In genomic region chr9:107650708-107651481, GRCm38 (mm10) we compare ENCODE assay signal across 10 mouse cellular contexts. TPM values are rescaled to one million over a fixed set of nuclear protein-coding genes. Genes with fewer than 3 reads are reported as not detected.
DNase-seq lines count a peak whose midpoint lies in the region; ATAC-seq and TF ChIP-seq lines count a peak whose summit lies in the region.
"Had no signal": no experiment of that assay in that cellular context is flagged by ENCODE, and none has a peak within 500 bp of the region (broad histone marks: within the 10 kb centered on the region; RNA-seq: fewer than 3 reads in every experiment).

No protein-coding gene starts in this region.

- TF ChIP-seq EP300 in liver, postnatal 0 days (IDR thresholded peaks at IDR 0.05; ENCODE audit: low read depth), result no peak

- peaks cover 16% of the 10 kb centered on the region; the same call in 1 of the 2 replicates for H3K36me3 ChIP-seq in liver, postnatal 0 days (replicated peaks; ENCODE audit: insufficient read depth, low read length)
- no peaks in the 10 kb centered on the region for H3K36me3 ChIP-seq in liver, embryonic 12.5 days
- 0 out of 2 replicates have a peak, but pooled peaks cover 5% of the 10 kb centered on the region for H3K36me3 ChIP-seq in forebrain, embryonic 10.5 days (replicated peaks)
- no peaks in the 10 kb centered on the region for H3K36me3 ChIP-seq in hindbrain, embryonic 14.5 days (replicated peaks; ENCODE audit: control insufficient read depth, insufficient read depth)
- H3K36me3 ChIP-seq in neural tube, embryonic 12.5 days, result no peaks in the 10 kb centered on the region
- H3K36me3 ChIP-seq in intestine, embryonic 15.5 days, result no peaks in the 10 kb centered on the region
- no peaks in the 10 kb centered on the region for H3K36me3 ChIP-seq in kidney, embryonic 16.5 days (ENCODE audit: insufficient read depth, low read length)

- H3K27me3 ChIP-seq in liver, postnatal 0 days (ENCODE audit: insufficient read depth, low read length), result no peaks in the 10 kb centered on the region
- peaks cover 27% of the 10 kb centered on the region for H3K27me3 ChIP-seq in liver, embryonic 12.5 days (replicated peaks)
- no peaks in the 10 kb centered on the region for H3K27me3 ChIP-seq in forebrain, embryonic 10.5 days (ENCODE audit: poor library complexity, severe bottlenecking)
- H3K27me3 ChIP-seq in hindbrain, embryonic 14.5 days (ENCODE audit: control insufficient read depth, insufficient read depth, low read length), result no peaks in the 10 kb centered on the region
- H3K27me3 ChIP-seq in neural tube, embryonic 12.5 days (replicated peaks), result no peaks in the 10 kb centered on the region
- H3K27me3 ChIP-seq in intestine, embryonic 15.5 days (replicated peaks), result no peaks in the 10 kb centered on the region
- H3K27me3 ChIP-seq in kidney, embryonic 16.5 days (ENCODE audit: insufficient read depth, low read length), result no peaks in the 10 kb centered on the region

- peak overlapping the region; percentile 16; the same call in 1 of the 2 replicates for H3K27ac ChIP-seq in liver, postnatal 0 days (ENCODE audit: low read depth)
- H3K27ac ChIP-seq in liver, embryonic 12.5 days, result no peak overlapping the region
- H3K27ac ChIP-seq in forebrain, embryonic 10.5 days, result peak overlapping the region; percentile 6; the same call in 1 of the 2 replicates
- H3K27ac ChIP-seq in hindbrain, embryonic 14.5 days, result peak overlapping the region; percentile 75
- no peak overlapping the region for H3K27ac ChIP-seq in neural tube, embryonic 12.5 days
- H3K27ac ChIP-seq in intestine, embryonic 15.5 days, result no peak overlapping the region
- H3K27ac ChIP-seq in kidney, embryonic 16.5 days (ENCODE audit: low read length), result no peak overlapping the region

- DNase-seq in liver, postnatal 0 days, result no peak
- no peak for DNase-seq in forebrain, embryonic 10.5 days (ENCODE audit: extremely low spot score, low spot score)
- DNase-seq in hindbrain, embryonic 14.5 days (ENCODE audit: low spot score), result peak; percentile 43
- DNase-seq: gastrocnemius, postnatal 36 days; lung, postnatal 10 days; thymus, postnatal 4 days had no signal

- H3K9me3 ChIP-seq in liver, postnatal 0 days (ENCODE audit: low read length), result no peaks in the 10 kb centered on the region
- no peaks in the 10 kb centered on the region for H3K9me3 ChIP-seq in liver, embryonic 12.5 days (replicated peaks)
- no peaks in the 10 kb centered on the region for H3K9me3 ChIP-seq in forebrain, embryonic 10.5 days
- no peaks in the 10 kb centered on the region for H3K9me3 ChIP-seq in hindbrain, embryonic 14.5 days (ENCODE audit: control insufficient read depth, low read length)
- H3K9me3 ChIP-seq in neural tube, embryonic 12.5 days, result no peaks in the 10 kb centered on the region
- H3K9me3 ChIP-seq in intestine, embryonic 15.5 days, result no peaks in the 10 kb centered on the region
- H3K9me3 ChIP-seq in kidney, embryonic 16.5 days (ENCODE audit: low read length), result no peaks in the 10 kb centered on the region

- ATAC-seq in liver, postnatal 0 days, result no peak
- ATAC-seq in liver, embryonic 12.5 days, result no peak
- peak; percentile 80 for ATAC-seq in hindbrain, embryonic 14.5 days (ENCODE audit: low FRiP score)
- ATAC-seq in neural tube, embryonic 12.5 days (ENCODE audit: low FRiP score, low read depth), result peak; percentile 63
- no peak for ATAC-seq in intestine, embryonic 15.5 days
- ATAC-seq in kidney, embryonic 16.5 days (ENCODE audit: low FRiP score, low TSS enrichment), result no peak

- H3K4me1 ChIP-seq in liver, postnatal 0 days (ENCODE audit: insufficient read depth), result no peaks in the 10 kb centered on the region
- 0 out of 2 replicates have a peak, but pooled peaks cover under 1% of the 10 kb centered on the region for H3K4me1 ChIP-seq in liver, embryonic 12.5 days
- H3K4me1 ChIP-seq in forebrain, embryonic 10.5 days, result peaks cover 33% of the 10 kb centered on the region
- H3K4me1 ChIP-seq in hindbrain, embryonic 14.5 days (replicated peaks; ENCODE audit: control insufficient read depth, insufficient read depth, low read length), result 0 out of 2 replicates have a peak, but pooled peaks cover 8% of the 10 kb centered on the region
- peaks cover 15% of the 10 kb centered on the region for H3K4me1 ChIP-seq in neural tube, embryonic 12.5 days
- peaks cover 4% of the 10 kb centered on the region for H3K4me1 ChIP-seq in intestine, embryonic 15.5 days (replicated peaks)
- H3K4me1 ChIP-seq in kidney, embryonic 16.5 days (ENCODE audit: insufficient read depth, low read length), result peaks cover 6% of the 10 kb centered on the region; the same call in 1 of the 2 replicates

- TF ChIP-seq CTCF in liver, postnatal 0 days (IDR thresholded peaks at IDR 0.05; ENCODE audit: low read depth), result no peak

- no peak overlapping the region for H3K9ac ChIP-seq in liver, postnatal 0 days (replicated peaks)
- no peak overlapping the region for H3K9ac ChIP-seq in liver, embryonic 12.5 days
- H3K9ac ChIP-seq in hindbrain, embryonic 14.5 days, result no peak overlapping the region
- H3K9ac ChIP-seq in neural tube, embryonic 12.5 days, result no peak overlapping the region
- H3K9ac ChIP-seq in intestine, embryonic 15.5 days, result no peak overlapping the region
- H3K9ac ChIP-seq in kidney, embryonic 16.5 days (replicated peaks; ENCODE audit: low read length), result no peak overlapping the region

- no peak overlapping the region for H3K4me2 ChIP-seq in liver, postnatal 0 days (ENCODE audit: low read depth, low read length)
- no peak overlapping the region for H3K4me2 ChIP-seq in liver, embryonic 12.5 days
- H3K4me2 ChIP-seq in hindbrain, embryonic 14.5 days (replicated peaks), result no peak overlapping the region
- no peak overlapping the region for H3K4me2 ChIP-seq in neural tube, embryonic 12.5 days (replicated peaks)
- H3K4me2 ChIP-seq in intestine, embryonic 15.5 days (replicated peaks), result no peak overlapping the region
- H3K4me2 ChIP-seq in kidney, embryonic 16.5 days (replicated peaks; ENCODE audit: low read depth, low read length), result no peak overlapping the region

- H3K4me3 ChIP-seq in liver, postnatal 0 days (ENCODE audit: low read depth, low read length), result no peak overlapping the region
- no peak overlapping the region for H3K4me3 ChIP-seq in liver, embryonic 12.5 days
- H3K4me3 ChIP-seq in forebrain, embryonic 10.5 days, result no peak overlapping the region
- H3K4me3 ChIP-seq in hindbrain, embryonic 14.5 days (replicated peaks; ENCODE audit: low read length), result no peak overlapping the region
- H3K4me3 ChIP-seq in neural tube, embryonic 12.5 days, result no peak overlapping the region
- H3K4me3 ChIP-seq in intestine, embryonic 15.5 days (replicated peaks), result no peak overlapping the region
- no peak overlapping the region for H3K4me3 ChIP-seq in kidney, embryonic 16.5 days (ENCODE audit: low read length)

- 58% methylated on average over 12 of the region's 12 CpGs for WGBS in liver, postnatal 0 days (ENCODE audit: insufficient replicate concordance)
- WGBS in liver, embryonic 12.5 days (ENCODE audit: insufficient replicate concordance), result 56% methylated on average over 12 of the region's 12 CpGs
- WGBS in forebrain, embryonic 10.5 days, result 58% methylated on average over 12 of the region's 12 CpGs
- WGBS in hindbrain, embryonic 14.5 days, result 29% methylated on average over 12 of the region's 12 CpGs
- 40% methylated on average over 12 of the region's 12 CpGs for WGBS in neural tube, embryonic 12.5 days
- WGBS in intestine, embryonic 15.5 days, result 28% methylated on average over 12 of the region's 12 CpGs
- WGBS in kidney, embryonic 16.5 days, result 38% methylated on average over 12 of the region's 12 CpGs

RNA-seq across cellular contexts. Expression of gene Gnai2, which starts 15.7 kb away (rescaled TPM):
- 146 and 159 TPM in 2 replicates for polyA plus RNA-seq in liver, postnatal 0 days (2015; fragmentation: Nextera tagmentation; extraction: Ambion mirVana)
- polyA plus RNA-seq in liver, embryonic 12.5 days (2016; fragmentation: Nextera tagmentation; extraction: Ambion mirVana), result 206 and 210 TPM in 2 replicates
- 526 and 533 TPM in 2 replicates for polyA plus RNA-seq in forebrain, embryonic 10.5 days (2016; fragmentation: Nextera tagmentation; extraction: Ambion mirVana)
- polyA plus RNA-seq in hindbrain, embryonic 14.5 days (2014; fragmentation: Nextera tagmentation; extraction: Ambion mirVana), result 282 and 291 TPM in 2 replicates
- 465 and 488 TPM in 2 replicates for polyA plus RNA-seq in neural tube, embryonic 12.5 days (2016; fragmentation: Nextera tagmentation; extraction: Ambion mirVana)
- 334 and 335 TPM in 2 replicates for polyA plus RNA-seq in intestine, embryonic 15.5 days (2015; fragmentation: Nextera tagmentation; extraction: Ambion mirVana)
- 447 and 455 TPM in 2 replicates for polyA plus RNA-seq in kidney, embryonic 16.5 days (2015; fragmentation: Nextera tagmentation; extraction: Ambion mirVana)

RNA-seq across cellular contexts. Expression of gene Slc38a3, which starts 18.4 kb away (rescaled TPM):
- 147 and 174 TPM in 2 replicates for polyA plus RNA-seq in liver, postnatal 0 days (2015; fragmentation: Nextera tagmentation; extraction: Ambion mirVana)
- 2.8 and 3.3 TPM in 2 replicates for polyA plus RNA-seq in liver, embryonic 12.5 days (2016; fragmentation: Nextera tagmentation; extraction: Ambion mirVana)
- 8.8 and 9.0 TPM in 2 replicates for polyA plus RNA-seq in forebrain, embryonic 10.5 days (2016; fragmentation: Nextera tagmentation; extraction: Ambion mirVana)
- 48.3 and 48.5 TPM in 2 replicates for polyA plus RNA-seq in hindbrain, embryonic 14.5 days (2014; fragmentation: Nextera tagmentation; extraction: Ambion mirVana)
- 12.8 and 14.1 TPM in 2 replicates for polyA plus RNA-seq in neural tube, embryonic 12.5 days (2016; fragmentation: Nextera tagmentation; extraction: Ambion mirVana)
- 8.4 and 16.0 TPM in 2 replicates for polyA plus RNA-seq in intestine, embryonic 15.5 days (2015; fragmentation: Nextera tagmentation; extraction: Ambion mirVana)
- polyA plus RNA-seq in kidney, embryonic 16.5 days (2015; fragmentation: Nextera tagmentation; extraction: Ambion mirVana), result 12.4 and 12.9 TPM in 2 replicates

RNA-seq across cellular contexts. Expression of gene Gnat1, which starts 28.6 kb away (rescaled TPM):
- polyA plus RNA-seq in liver, postnatal 0 days (2015; fragmentation: Nextera tagmentation; extraction: Ambion mirVana), result 5.8 and 6.2 TPM in 2 replicates
- polyA plus RNA-seq in liver, embryonic 12.5 days (2016; fragmentation: Nextera tagmentation; extraction: Ambion mirVana), result 1.9 and 2.4 TPM in 2 replicates
- 3.9 and 4.1 TPM in 2 replicates for polyA plus RNA-seq in forebrain, embryonic 10.5 days (2016; fragmentation: Nextera tagmentation; extraction: Ambion mirVana)
- polyA plus RNA-seq in hindbrain, embryonic 14.5 days (2014; fragmentation: Nextera tagmentation; extraction: Ambion mirVana), result 1.3 TPM in 2 replicates
- polyA plus RNA-seq in neural tube, embryonic 12.5 days (2016; fragmentation: Nextera tagmentation; extraction: Ambion mirVana), result 1.3 and 2.3 TPM in 2 replicates
- polyA plus RNA-seq in intestine, embryonic 15.5 days (2015; fragmentation: Nextera tagmentation; extraction: Ambion mirVana), result 0.82 and 1.9 TPM in 2 replicates
- 2.8 and 3.0 TPM in 2 replicates for polyA plus RNA-seq in kidney, embryonic 16.5 days (2015; fragmentation: Nextera tagmentation; extraction: Ambion mirVana)

RNA-seq across cellular contexts. Expression of gene Sema3b, which starts 41.9 kb away (rescaled TPM):
- polyA plus RNA-seq in liver, postnatal 0 days (2015; fragmentation: Nextera tagmentation; extraction: Ambion mirVana), result 0.41 and 0.56 TPM in 2 replicates
- 0.35 and 0.52 TPM in 2 replicates for polyA plus RNA-seq in liver, embryonic 12.5 days (2016; fragmentation: Nextera tagmentation; extraction: Ambion mirVana)
- polyA plus RNA-seq in forebrain, embryonic 10.5 days (2016; fragmentation: Nextera tagmentation; extraction: Ambion mirVana), result 1.4 and 2.0 TPM in 2 replicates
- 4.2 and 4.5 TPM in 2 replicates for polyA plus RNA-seq in hindbrain, embryonic 14.5 days (2014; fragmentation: Nextera tagmentation; extraction: Ambion mirVana)
- 4.7 and 4.8 TPM in 2 replicates for polyA plus RNA-seq in neural tube, embryonic 12.5 days (2016; fragmentation: Nextera tagmentation; extraction: Ambion mirVana)
- 34.7 and 37.5 TPM in 2 replicates for polyA plus RNA-seq in intestine, embryonic 15.5 days (2015; fragmentation: Nextera tagmentation; extraction: Ambion mirVana)
- polyA plus RNA-seq in kidney, embryonic 16.5 days (2015; fragmentation: Nextera tagmentation; extraction: Ambion mirVana), result 31.3 TPM in 2 replicates

RNA-seq across cellular contexts. Expression of gene Sema3f, which starts 59.4 kb away (rescaled TPM):
- 0.76 and 1.1 TPM in 2 replicates for polyA plus RNA-seq in liver, postnatal 0 days (2015; fragmentation: Nextera tagmentation; extraction: Ambion mirVana)
- 3.9 and 4.2 TPM in 2 replicates for polyA plus RNA-seq in liver, embryonic 12.5 days (2016; fragmentation: Nextera tagmentation; extraction: Ambion mirVana)
- 10.0 and 11.2 TPM in 2 replicates for polyA plus RNA-seq in forebrain, embryonic 10.5 days (2016; fragmentation: Nextera tagmentation; extraction: Ambion mirVana)
- 17.5 and 17.7 TPM in 2 replicates for polyA plus RNA-seq in hindbrain, embryonic 14.5 days (2014; fragmentation: Nextera tagmentation; extraction: Ambion mirVana)
- polyA plus RNA-seq in neural tube, embryonic 12.5 days (2016; fragmentation: Nextera tagmentation; extraction: Ambion mirVana), result 21.4 and 21.5 TPM in 2 replicates
- 8.9 and 11.2 TPM in 2 replicates for polyA plus RNA-seq in intestine, embryonic 15.5 days (2015; fragmentation: Nextera tagmentation; extraction: Ambion mirVana)
- polyA plus RNA-seq in kidney, embryonic 16.5 days (2015; fragmentation: Nextera tagmentation; extraction: Ambion mirVana), result 20.9 and 25.7 TPM in 2 replicates

Comparison
In these comparisons a context has a peak if more than half of its experiments do, and no peak if none do; other contexts are left out.
1. H3K27ac ChIP-seq: peak in liver, postnatal 0 days (single experiment), forebrain, embryonic 10.5 days (single experiment) and hindbrain, embryonic 14.5 days (single experiment); none in liver, embryonic 12.5 days (single experiment), neural tube, embryonic 12.5 days (single experiment), intestine, embryonic 15.5 days (single experiment) and kidney, embryonic 16.5 days (single experiment).
2. ATAC-seq: peak in hindbrain, embryonic 14.5 days (single experiment) and neural tube, embryonic 12.5 days (single experiment); none in liver, postnatal 0 days (single experiment), liver, embryonic 12.5 days (single experiment), intestine, embryonic 15.5 days (single experiment) and kidney, embryonic 16.5 days (single experiment).